Mouse (Mus musculus) cerebellum, adult 8-10 months (tissue): ENCODE measurements around the gene Tmem117.
A peak's percentile ranks its signal among the peaks of the same experiment; 100 is the strongest.

Experiments
- DNase-seq: peaks from one replicate; pipeline ENCODE4 v3.0.0; 2022

Tmem117 gene

DNA sequence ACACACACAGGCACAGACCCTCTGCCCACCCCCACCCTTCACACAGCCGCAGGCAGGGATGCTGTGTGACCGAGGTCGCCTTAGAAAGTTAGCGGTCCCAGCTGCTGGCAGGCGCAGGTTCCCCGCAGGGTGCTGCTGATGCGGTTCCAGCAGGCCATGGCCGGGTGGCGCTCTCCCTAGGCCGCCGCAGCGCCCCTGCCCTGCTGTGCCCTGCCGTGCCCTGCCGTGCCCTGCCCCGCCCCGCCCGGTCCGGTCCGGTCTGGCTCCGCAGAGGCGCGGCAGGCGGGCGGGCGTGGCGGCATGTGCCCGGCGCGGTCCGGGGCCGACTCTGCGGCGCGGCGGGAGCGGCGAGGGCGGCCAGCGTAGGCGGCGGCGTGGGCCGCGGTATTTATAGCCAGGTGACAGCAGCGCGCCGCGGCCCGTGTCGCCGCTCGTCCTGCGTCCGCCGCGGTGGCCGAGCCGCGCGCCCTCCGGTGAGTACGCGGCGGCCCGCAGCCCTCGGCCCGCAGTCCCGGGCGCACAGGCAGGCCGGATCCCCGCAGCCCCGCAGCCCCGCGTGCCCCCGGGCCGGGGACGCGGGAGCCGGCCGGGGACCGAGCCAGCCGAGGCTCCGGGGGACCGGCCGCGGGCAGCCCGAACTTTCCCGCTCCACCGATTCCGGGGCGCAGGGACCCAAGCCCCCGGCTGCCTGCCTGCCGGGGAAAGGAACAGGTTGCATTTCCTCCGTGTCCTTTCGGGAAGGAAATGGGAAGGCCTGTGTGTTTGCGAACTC, at the start of gene Tmem117:
TSS of gene Tmem117 (plus strand) at position 403 of the 772 bp plus-strand sequence.
- DNase-seq = peak; percentile 52

DNA sequence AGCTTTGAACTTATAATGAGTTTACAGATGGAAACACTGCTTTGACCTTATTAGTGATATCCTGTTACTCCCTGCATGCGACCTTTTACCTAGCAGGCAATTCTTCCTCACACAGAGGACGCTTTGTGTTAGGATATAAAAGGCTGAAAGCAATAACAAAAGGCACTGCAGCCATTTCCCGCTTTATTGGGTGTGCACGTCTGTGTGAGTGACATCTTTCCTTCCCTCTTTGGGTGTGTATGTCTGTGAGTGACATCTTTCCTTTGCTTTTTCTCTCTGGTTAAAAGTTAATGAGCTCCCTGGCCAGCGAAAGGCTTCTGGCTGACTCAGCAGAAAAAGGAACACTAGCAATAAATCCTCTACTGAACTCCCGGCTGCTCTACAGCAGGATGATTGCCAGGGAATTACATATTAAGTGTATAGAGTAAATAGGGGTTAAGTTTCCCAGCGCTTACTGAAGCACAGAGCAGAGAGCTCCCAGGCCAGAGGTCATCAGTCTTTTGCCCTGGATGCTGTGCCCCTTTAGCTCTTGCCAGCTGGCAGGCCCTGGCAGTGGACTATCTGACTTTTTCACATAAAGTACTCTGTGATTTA, 46.9 kb upstream of the Tmem117 start:
- DNase-seq = no peak

DNA sequence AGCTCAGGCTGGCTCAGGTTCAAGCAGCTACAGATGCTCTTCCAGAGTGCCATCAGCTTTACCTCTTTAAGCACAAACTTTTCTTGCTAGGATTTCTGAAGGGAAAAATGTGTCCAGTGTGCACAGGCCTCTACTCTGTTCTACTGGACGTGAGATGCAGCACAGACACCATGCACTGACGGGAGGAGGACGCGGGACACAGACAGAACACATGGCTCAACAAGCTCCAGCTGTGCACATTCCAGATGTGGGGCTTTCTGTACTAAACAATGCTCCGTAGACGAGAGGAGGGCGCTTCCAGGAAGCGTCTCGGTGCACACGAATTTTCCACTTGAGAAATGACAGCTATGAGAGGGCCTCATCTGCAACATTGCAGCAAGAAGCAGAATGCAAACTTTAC, 45.9 kb upstream of the Tmem117 start:
- no peak for DNase-seq

DNA sequence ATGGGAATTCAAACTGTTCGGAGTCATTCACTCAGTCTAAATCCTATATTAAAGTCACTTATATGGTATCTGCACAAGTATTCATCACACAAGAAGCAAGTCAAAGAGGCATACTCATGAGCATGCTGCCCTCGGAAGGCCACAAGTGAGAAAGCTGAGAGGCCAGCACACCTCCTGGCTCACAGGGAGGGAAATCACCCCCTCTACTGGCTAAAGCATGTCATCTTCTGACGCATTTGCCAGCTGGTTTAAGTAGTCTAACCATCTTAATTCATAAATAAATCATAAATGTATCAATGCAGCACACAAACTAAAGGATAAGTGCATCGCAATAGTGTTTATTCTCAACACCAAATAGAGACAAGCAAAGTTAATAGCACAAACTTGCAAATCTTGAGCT, 44.3 kb upstream of the Tmem117 start:
- DNase-seq = no peak

DNA sequence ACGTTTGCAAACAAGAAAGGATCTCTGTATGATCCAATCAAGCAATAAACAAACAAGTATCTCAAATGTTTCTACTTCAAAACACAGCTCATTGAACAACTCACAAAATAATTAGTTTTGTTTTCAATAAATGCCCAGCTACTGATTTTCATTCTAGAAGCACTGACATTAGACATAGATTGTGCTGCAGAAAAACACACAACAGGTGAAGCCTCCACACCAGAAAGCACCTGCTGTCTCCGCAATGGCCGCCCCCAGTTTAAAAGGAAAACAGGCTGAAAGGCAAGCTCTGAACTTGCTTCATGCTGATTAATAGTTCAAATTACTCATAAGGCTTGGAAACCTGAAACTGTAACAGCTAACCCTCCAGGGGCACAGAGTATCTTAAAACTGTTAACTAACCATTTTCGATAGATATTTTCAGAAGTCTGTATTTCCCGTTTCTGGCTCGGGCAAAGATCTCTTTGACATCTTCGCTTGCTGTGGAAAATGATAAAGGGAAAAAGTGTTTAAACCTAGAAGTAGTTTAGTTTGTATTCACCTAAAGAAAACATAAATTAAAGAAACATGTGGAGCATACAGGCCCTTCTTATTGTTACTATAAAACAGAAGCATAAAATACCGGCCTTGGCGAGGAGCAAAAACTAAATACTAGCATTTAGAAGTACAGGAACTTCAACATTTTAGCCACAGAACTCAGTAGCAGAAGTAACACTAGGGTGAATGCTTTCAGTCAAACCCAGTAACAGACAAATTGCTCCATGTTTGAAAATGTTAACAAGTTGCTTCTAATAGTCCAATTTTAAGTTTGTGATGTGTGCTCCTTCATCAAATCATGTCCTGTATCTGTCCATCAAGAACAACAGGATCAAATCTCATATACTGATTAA, 41.0 kb upstream of the Tmem117 start:
- DNase-seq = no peak

DNA sequence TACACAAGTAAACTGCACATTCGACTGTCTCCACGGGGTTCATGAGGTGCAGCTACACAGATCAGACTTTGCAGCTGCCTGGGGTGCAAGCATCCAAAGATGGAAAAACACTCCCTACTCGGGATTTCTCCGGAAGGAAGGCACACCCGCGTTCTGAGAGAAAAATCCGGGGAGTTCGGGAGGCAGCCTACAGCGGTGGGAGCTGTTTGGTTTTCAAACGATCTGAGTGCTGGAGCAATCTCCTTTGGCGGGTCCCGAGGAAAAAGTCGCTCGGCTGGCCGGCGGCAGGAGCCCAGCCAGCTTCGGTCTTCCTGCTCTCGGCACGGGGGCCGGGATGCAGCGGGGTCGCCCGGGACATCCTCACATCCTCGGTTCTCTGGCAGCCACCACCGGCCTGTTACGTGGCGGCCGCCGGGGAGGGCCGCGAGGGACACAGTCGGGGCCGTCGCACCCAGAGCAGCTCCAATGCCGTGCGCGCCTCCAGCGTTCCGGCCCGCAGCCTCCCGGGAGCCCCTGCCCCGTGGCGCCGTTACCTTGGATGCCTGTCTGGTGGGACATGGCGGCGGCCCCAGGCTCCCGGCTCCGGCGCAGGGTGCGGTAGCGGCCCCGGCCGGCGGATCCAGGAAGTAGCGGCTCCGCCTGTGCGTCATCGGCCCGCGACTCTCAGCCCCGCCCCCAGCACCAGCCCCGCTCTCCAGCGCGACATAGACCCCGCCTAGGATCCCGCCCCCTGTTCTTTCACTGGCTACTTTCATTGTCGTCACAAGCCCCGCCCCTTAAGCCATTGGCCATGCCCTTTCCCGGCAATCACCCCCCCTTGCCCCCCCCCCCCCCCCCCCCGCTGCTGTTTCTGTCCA, 39.6 kb upstream of the Tmem117 start, which contains the start of gene Twf1:
TSS of gene Twf1 (minus strand) at position 671 of the 857 bp plus-strand sequence.
- peak; percentile 98 for DNase-seq

DNA sequence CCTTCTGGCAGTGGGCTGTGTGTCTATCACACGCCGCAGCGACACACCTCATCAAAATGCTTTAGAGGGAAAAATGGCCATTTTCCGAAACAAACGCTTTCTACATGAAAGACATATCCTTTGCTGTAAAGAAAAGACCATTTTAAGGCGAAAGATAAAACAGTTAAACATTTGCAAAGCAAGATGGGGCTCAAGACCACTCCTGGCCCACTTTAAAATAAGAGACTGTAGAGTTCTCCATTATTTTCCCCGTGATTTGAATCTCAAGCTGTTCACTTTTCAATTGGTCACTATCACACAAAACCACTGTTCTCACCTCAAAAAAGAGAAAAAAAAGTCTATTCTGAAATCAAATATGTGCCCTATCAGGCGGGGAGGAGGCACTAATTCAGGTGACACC, 38.9 kb upstream of the Tmem117 start:
- DNase-seq = no peak

DNA sequence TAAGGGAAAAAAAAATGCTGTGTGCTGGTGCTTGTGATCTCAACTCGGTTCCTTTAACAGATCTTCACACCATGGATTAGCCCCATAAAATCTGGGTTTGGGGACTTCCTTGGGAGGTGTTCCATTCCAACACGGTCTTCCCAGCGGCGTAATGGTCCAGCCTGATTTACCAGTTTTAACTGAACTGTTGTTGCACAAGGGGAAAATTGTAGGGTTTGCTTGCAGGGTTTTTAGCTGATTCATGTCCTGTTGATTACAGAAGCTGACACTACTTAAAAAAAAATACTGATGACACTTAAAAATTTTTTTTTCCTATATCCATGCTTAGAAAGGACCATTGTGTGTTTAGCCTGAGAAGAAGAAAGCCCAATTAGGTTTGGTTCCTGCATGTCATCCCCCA, 37.7 kb upstream of the Tmem117 start:
- DNase-seq = no peak

DNA sequence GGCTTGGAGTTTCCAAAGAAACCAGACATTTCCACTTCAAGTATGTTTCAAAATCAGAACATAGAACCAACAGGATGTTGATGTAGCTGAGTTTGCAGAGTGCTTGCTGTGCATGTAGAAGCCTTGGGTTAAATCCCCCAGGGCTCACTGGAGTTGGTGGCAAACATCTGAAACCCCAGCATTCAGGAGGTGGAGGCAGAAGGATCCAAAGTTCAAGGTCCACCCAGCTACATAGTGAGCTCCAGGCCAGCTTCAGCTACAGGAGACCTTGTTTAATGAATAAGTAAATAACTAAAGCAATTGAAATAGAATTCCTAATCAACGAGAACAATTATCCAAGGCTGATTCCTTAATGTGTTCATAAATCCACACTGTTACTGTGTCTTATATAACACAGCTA, 35.4 kb upstream of the Tmem117 start:
- no peak for DNase-seq

DNA sequence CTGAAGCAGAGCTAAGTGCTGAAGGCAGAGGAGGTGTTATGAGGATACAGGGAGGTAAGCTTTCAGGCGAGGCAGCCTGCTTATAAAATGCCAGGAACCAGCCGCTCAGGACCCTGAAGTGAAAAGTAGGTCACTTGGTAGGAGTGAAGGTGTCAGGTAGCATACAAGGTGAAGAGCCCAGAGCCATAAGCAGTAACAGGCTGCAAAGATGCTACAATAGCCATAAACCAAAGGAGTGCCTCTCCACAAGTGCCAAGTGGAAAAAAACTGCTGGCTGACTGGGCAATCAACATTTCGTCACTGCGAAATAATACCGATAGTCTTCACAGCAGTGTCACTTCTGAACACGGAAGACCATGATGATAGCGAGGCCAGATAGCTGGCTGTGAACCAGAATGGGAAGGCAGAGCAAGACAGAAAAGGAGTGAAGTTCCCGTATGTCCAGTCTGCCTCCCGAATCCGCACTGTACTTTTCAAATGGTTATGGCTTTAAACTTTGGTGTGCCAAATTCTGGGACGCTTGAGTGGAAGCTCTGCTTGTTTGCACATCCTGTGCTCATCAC, 28.8 kb upstream of the Tmem117 start:
- no peak for DNase-seq

DNA sequence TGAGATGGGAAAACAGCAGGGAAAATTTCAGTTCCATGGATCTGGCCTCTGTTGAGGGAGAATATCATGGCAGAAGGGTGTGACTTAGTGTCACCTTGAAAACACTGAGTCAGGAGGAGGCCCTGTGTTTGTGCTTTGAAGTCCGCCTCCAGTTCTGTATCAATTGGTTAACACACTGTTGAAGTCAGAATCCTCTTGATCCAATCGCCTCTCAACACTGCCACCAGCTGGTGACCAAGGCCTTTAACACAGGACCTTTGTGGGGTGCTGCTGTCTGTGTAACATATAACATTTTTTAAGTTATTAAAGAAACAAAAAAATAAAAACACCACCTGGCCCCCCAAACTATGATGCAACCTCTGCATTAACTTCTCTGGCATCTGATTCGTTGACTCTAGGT, 27.7 kb upstream of the Tmem117 start:
- DNase-seq = peak; percentile 27

DNA sequence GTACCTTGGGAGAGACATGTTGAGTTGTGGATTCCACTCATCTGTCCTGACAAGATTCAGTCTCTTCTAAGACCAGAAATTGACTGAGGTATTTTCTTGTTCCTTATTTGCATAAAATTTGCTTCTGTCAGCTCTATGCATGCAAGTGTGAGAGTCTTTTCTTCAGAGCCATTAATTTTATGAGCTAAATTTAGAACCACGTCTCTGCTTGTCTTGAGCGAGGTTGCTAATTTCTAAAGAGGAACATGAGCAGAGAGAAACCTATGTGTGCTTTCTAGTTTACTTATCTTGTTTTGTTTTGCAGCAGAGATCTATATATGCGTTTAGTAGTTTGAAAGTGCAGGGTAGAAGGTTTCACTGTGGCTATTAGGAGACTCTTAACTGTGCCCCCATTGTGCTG, 26.6 kb upstream of the Tmem117 start:
- DNase-seq = no peak

DNA sequence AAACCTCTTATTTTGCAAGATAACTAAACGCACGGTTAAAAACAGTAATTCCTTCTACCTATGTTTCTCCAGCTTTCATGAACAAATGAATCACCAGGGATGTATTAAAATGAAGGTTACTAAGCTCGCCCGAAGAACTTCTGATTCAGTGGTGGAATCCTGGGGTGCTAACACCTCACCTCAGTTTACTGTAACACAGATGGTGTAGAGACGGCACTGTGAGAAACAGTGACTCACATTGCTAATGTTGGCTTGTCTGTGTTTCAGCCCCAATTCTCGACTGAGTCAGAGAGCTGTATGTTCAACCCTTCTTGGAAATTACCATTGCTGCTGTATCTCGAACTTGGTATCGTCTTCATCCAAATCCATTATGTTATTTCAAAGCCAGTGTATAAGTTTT, 21.3 kb upstream of the Tmem117 start:
- no peak for DNase-seq

DNA sequence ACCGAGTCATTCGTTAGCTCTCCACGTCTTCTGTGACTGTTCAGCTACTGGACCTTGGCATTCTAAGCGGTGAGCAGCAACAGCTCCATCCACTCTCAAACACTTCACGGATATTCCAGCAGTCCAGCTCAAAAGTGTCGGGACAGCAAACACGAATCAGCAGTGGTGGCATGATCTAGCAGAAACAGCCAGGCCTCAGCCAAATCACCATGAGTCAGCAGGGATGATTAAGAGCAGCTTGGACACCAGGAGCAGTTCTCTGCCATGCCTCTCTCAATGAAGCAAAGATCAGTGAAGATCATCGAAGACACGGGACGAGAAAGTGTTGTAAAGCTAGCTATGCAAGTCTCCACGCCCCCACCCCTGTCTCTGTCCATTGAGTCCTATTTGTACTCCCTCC, 13.0 kb upstream of the Tmem117 start:
- DNase-seq = no peak

DNA sequence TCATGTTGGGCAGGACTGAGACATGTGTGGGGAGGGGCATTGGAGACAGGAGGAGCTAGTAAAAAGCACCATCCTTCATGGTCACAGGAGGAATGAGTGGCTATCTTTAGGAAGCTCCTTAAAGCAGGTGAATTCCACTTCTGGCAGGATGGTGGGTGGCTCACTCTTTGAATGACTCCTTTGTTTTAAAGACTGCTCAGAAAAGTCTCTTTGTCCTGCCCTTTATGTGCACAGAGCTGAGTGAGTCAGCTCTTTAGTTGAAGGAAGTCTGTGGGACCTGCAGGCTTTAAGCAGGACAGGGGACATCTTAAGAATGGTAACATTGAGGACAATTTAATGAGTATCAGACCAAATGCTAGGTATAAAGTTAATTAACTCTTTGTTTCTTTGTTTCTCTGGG, 8.1 kb upstream of the Tmem117 start:
- DNase-seq = no peak

DNA sequence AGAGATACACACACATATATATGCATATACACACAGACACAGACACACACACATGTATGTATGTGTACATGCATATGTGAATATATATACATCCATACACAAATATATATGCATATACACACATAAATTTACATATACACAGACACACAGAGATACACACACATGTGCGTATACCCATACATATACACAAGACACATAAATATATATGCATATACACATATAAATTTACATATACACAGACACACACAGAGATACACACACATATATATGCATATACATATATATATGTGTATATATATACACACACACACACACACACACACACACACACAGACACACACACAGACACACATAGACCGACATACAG, 586 bp upstream of the Tmem117 start:
- DNase-seq = no peak

DNA sequence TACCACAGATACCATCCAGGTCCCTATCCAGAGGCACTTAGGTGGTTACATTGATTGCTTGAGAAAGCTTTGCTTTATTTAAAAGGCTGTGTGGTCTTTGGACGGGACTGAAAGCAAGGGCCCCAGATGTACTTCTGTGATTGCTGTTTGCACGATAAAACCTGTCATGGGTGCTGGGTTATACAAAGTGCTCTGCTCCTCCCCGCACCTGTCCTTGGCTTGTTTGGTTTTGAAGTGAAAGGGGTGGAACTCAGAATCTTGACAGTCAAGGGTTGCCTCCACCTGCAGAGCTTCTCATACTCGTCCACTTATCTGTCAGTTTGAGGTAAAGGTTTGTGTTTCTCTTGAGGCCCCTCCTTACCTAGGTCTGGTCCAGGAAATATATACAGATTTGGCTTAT, 1.5 kb downstream of the Tmem117 start:
- no peak for DNase-seq

DNA sequence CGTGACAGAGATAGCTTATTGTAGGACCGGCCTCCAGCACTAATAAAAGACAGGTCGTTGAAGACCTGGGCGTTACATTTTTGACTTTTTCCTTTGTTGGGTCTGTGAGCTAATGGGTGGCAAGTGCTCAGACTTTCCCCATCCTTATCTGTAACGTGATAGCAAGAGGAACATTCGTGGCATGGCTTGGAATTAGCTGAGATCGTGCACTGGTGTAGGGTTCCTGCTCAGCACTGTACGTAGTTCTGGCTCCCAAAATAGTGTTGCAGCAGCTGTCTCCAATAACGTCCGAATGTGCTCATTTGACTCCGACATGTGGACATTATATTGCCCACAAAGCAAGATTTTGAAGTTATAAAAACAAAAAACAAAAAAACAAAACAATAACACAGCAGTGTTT, 5.5 kb downstream of the Tmem117 start:
- no peak for DNase-seq

DNA sequence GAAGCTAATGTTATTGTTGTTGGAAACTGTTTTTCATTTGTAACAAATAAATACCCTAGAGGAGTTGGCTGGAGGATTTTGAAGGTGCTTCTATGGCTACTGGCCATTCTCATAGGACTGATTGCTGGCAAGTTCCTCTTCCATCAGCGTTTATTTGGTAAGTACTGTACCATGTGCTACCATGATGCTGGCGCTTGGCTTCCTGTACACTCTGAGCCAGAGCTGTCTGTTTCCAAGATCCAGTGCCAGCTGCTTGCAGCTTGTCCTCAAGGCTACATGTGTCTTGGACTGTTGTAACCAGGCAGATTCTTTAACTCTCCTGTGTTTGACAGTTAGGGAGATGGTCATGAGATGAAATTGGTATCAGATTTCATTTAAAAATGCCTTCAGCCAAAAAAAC, 9.2 kb downstream of the Tmem117 start:
- DNase-seq = no peak

DNA sequence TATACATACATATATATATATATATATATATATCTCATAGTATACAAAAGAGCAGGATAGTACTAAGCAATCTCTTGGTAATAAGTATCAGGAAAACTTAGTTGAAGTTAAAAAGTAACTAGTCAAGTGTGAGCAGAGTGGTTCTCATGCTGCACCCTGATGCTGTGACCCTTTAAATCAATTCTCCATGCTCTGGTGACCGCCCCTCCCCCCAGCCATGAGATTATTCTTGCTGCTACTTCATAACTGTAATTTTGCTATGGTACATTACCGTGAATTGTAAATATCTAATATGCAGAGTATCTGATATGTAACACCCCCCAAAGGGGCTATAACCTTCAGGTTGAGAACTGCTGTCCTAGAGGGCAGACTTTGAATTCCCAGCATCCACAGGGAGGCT, 10.1 kb downstream of the Tmem117 start:
- DNase-seq = no peak

DNA sequence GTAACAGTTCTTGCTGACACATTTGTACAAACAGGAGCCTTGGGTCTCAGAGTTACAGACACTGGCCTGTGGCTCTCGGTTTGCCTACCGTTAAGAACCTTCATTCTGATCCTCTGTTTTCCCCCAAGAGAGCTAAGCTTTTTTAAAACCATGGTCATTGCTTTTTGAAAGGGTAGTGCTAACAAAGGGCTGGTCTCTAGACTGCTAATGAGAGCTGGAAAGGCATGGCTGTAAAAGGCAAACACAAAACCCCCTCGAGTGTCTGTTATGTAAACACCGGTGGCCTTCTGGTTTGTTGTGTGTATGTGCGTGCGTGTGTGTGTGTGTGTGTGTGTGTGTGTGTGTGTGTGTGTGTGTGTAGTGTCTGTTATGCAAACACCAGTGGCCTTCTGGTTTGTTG, 17.0 kb downstream of the Tmem117 start:
- DNase-seq = no peak

DNA sequence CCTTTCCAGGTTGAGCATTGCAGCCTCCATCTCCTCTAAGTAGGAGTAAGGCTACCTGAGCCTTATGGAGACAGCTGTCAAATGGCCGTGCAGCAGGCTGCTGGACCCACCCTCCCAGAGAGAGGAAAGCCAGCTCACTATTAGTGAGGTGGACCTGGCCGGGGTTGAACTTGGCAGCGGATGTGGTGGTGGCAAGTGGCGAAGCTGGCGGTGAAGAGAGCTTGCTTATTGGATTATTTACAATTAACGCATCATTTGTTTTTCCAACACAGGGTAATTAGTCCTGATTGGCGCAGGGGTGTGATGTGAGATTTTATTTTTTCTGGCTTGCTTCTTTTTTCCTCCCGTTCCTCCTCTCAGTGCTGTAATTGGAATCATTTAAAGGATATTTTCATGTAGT, 19.4 kb downstream of the Tmem117 start:
- DNase-seq = no peak
